Comparison of ENCODE assay signal across 8 mouse cellular contexts in the genomic region with DNA sequence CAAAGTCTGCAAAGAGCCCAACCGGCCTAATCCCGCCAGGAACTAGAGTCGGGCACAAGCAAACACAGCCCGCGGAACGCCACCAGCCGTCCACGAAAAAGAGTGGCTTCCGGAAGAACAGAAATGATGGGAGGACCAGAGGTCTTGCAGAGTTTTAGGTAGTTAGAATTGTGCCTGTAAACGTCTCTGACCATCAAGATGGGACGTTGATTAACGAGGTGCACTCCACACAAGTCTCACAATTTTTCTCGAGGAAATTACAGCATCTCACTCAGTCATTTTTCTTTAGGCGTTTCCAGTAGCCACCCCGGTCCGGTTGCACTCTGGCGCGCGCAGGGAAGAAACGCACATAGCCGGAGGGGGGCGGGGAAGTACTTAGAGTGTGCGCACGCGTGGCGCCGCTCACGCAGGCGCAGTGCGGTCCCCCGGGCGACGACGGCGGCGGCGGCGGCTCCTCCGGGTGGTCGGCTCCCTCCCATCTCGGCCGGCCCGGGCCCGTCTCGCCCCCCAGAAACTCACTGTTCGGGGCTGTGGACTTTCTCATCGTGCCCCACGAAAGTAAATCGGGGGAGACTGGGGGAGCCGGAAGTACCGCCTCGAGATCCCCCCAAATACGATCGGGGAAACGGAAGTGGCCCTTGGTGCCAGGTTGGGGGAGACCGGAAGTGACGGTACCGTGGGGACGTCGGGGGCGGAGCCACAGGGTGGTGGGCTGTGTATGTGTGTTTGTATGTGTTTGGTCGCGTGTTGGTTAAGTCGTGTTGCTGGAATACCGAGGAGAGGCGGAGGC. TPM values are rescaled to one million over a fixed set of nuclear protein-coding genes. Genes with fewer than 3 reads are reported as not detected.
DNase-seq lines count a peak whose midpoint lies in the region; ATAC-seq lines count a peak whose summit lies in the region.

TSS of gene Bag6 (plus strand) at position 378 of the 790 bp plus-strand sequence.

- H3K4me3 ChIP-seq in heart, embryonic 13.5 days = peak within 1 kb of the TSS; percentile 76
- peak within 1 kb of the TSS; percentile 86 for H3K4me3 ChIP-seq in liver, embryonic 12.5 days
- peak within 1 kb of the TSS; percentile 74 for H3K4me3 ChIP-seq in stomach, embryonic 15.5 days (replicated peaks)

- peak within 1 kb of the TSS; percentile 89 for H3K9ac ChIP-seq in heart, embryonic 13.5 days
- peak within 1 kb of the TSS; percentile 81 for H3K9ac ChIP-seq in liver, embryonic 12.5 days
- H3K9ac ChIP-seq in stomach, embryonic 15.5 days = peak within 1 kb of the TSS; percentile 63

- H3K9me3 ChIP-seq in heart, embryonic 13.5 days = no peaks in the 10 kb centered on the region
- no peaks in the 10 kb centered on the region for H3K9me3 ChIP-seq in liver, embryonic 12.5 days (replicated peaks)
- no peaks in the 10 kb centered on the region for H3K9me3 ChIP-seq in stomach, embryonic 15.5 days

- H3K27ac ChIP-seq in heart, embryonic 13.5 days (replicated peaks) = peak within 1 kb of the TSS; percentile 96
- peak within 1 kb of the TSS; percentile 90 for H3K27ac ChIP-seq in liver, embryonic 12.5 days
- peak within 1 kb of the TSS; percentile 96 for H3K27ac ChIP-seq in stomach, embryonic 15.5 days

- under 1% methylated on average over 66 of the region's 66 CpGs for WGBS in heart, embryonic 13.5 days
- under 1% methylated on average over 63 of the region's 66 CpGs for WGBS in liver, embryonic 12.5 days (ENCODE audit: insufficient replicate concordance)
- under 1% methylated on average over 66 of the region's 66 CpGs for WGBS in stomach, embryonic 15.5 days

- H3K4me1 ChIP-seq in heart, embryonic 13.5 days = peaks cover 20% of the 10 kb centered on the region
- peaks cover 30% of the 10 kb centered on the region for H3K4me1 ChIP-seq in liver, embryonic 12.5 days
- peaks cover 8% of the 10 kb centered on the region; the same call in 1 of the 2 replicates for H3K4me1 ChIP-seq in stomach, embryonic 15.5 days

- DNase-seq in CD4-positive helper T cell, adult 2 months (ENCODE audit: low read depth, low spot score) = peak; percentile 98
- DNase-seq in brain, embryonic 18.5 days (ENCODE audit: low read depth, low spot score) = peak; percentile 92
- peak; percentile 97 for DNase-seq in kidney, postnatal 10 days
- DNase-seq in natural killer cell, adult 2 months (ENCODE audit: low spot score in 2 of 2) = peak; percentile 96

- peaks cover 29% of the 10 kb centered on the region for H3K36me3 ChIP-seq in heart, embryonic 13.5 days
- peaks cover 36% of the 10 kb centered on the region for H3K36me3 ChIP-seq in liver, embryonic 12.5 days
- H3K36me3 ChIP-seq in stomach, embryonic 15.5 days = peaks cover 22% of the 10 kb centered on the region

- no peaks in the 10 kb centered on the region for H3K27me3 ChIP-seq in heart, embryonic 13.5 days (replicated peaks)
- H3K27me3 ChIP-seq in liver, embryonic 12.5 days (replicated peaks) = no peaks in the 10 kb centered on the region
- H3K27me3 ChIP-seq in stomach, embryonic 15.5 days (replicated peaks) = no peaks in the 10 kb centered on the region

- peak; percentile 89 for ATAC-seq in erythroid progenitor cell, adult 5-6 weeks (replicated peaks; ENCODE audit: low FRiP score, poor library complexity, severe bottlenecking)
- peak; percentile 88 for ATAC-seq in heart, embryonic 13.5 days (ENCODE audit: extremely low read depth, insufficient number of reproducible peaks, low FRiP score, low TSS enrichment)
- peak; percentile 90 for ATAC-seq in liver, embryonic 12.5 days
- peak; percentile 92 for ATAC-seq in stomach, embryonic 15.5 days (ENCODE audit: insufficient read depth, low FRiP score, low read depth)

- H3K4me2 ChIP-seq in heart, embryonic 13.5 days = peak within 1 kb of the TSS; percentile 91
- peak within 1 kb of the TSS; percentile 77 for H3K4me2 ChIP-seq in liver, embryonic 12.5 days
- peak within 1 kb of the TSS; percentile 71 for H3K4me2 ChIP-seq in stomach, embryonic 15.5 days

RNA-seq across cellular contexts. Expression of gene Bag6, which starts in this region (rescaled TPM):
- 70.6 and 96.0 TPM in 2 replicates for total RNA-seq in erythroid progenitor cell, adult 5-6 weeks (2015; ENCODE audit: low replicate concordance)
- total RNA-seq in erythroid progenitor cell, adult 5-6 weeks (2017; ENCODE audit: low replicate concordance) = 54.5 and 81.8 TPM in 2 replicates
- polyA plus RNA-seq in heart, embryonic 13.5 days (2015; fragmentation: Nextera tagmentation; extraction: Ambion mirVana) = 45.1 and 46.1 TPM in 2 replicates
- 29.1 and 35.5 TPM in 2 replicates for polyA plus RNA-seq in liver, embryonic 12.5 days (2016; fragmentation: Nextera tagmentation; extraction: Ambion mirVana)
- 42.2 and 48.0 TPM in 2 replicates for polyA plus RNA-seq in stomach, embryonic 15.5 days (2015; fragmentation: Nextera tagmentation; extraction: Ambion mirVana)

Comparison
In these comparisons a context has a peak if more than half of its experiments do, and no peak if none do; other contexts are left out.
1. Peak in every context shown above with its lines: DNase-seq, ATAC-seq, H3K4me3 ChIP-seq and H3K27ac ChIP-seq.